Mouse (Mus musculus): Measurements from ENCODE around the gene Ubac2.

DNA sequence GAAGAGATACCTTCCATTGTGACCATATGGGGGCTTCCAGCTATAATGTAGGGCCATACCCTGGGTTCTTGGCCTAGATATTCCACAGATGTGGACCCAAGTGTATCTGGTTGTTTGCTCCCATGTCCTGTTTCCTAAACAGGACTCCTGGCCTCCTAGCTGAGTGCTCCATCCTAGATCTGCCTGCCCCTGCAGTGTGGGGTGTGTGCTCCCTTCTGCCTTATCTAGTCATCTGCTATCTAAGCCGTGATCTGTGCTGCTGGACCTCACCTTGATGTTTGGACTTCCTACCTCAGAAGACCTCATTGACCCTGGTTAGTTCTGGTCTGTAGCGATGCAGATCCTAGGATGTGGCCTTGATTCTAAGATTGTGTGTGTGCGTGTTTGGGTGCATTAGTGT is 111.4 kb downstream of the Ubac2 start:
- TF ChIP-seq POLR2A (IDR thresholded peaks at IDR 0.05; ENCODE audit: borderline replicate concordance, low read depth, low read length) (no peak), CTCF (IDR thresholded peaks at IDR 0.05; ENCODE audit: low read depth, low read length) (no peak)
